Mouse (Mus musculus) kidney, postnatal 0 days (tissue): ENCODE measurements around the gene Rbfox2. TPM values are rescaled to one million over a fixed set of nuclear protein-coding genes. Genes with fewer than 3 reads are reported as not detected.
A peak's percentile ranks its signal among the peaks of the same experiment; 100 is the strongest.

Experiments
- ATAC-seq: fragments of 200-750 bp; cut with Nextera tagmentation; replicated peaks from 2 replicates; pipeline ENCODE4 v1.8.0; 2017; ENCODE audit warnings: low read depth, moderate number of reproducible peaks, moderate TSS enrichment, moderate library complexity; ENCODE audit not compliant: low FRiP score
- DNase-seq: peaks from one replicate; pipeline ENCODE4 v3.0.0-alpha.2; 2016; ENCODE audit warnings: low spot score
- H3K27ac ChIP-seq: fragments of 300-500 bp; sonication (generic); 2 replicates; pipeline ENCODE4 v1.5.1; 2014; ENCODE audit warnings: mild to moderate bottlenecking
- H3K27me3 ChIP-seq: fragments of 300-500 bp; sonication (generic); 2 replicates; pipeline ENCODE4 v1.6.1; 2014; ENCODE audit warnings: low read length, mixed read lengths; ENCODE audit not compliant: insufficient read depth
- H3K36me3 ChIP-seq: fragments of 300-500 bp; sonication (generic); 2 replicates; pipeline ENCODE4 v1.6.1; 2014; ENCODE audit warnings: low read length, mixed read lengths; ENCODE audit not compliant: insufficient read depth
- H3K4me1 ChIP-seq: fragments of 300-500 bp; sonication (generic); replicated peaks from 2 replicates; pipeline ENCODE4 v1.6.1; 2014; ENCODE audit warnings: antibody characterized with exemption, low read length, mixed read lengths; ENCODE audit not compliant: insufficient read depth
- H3K4me2 ChIP-seq: fragments of 300-500 bp; sonication (generic); 2 replicates; pipeline ENCODE4 v1.6.1; 2014; ENCODE audit warnings: mild to moderate bottlenecking, low read length, moderate library complexity, mixed read lengths
- H3K4me3 ChIP-seq: fragments of 300-500 bp; sonication (generic); replicated peaks from 2 replicates; pipeline ENCODE4 v1.5.1; 2014; ENCODE audit warnings: low read depth, low read length
- H3K9ac ChIP-seq: fragments of 300-500 bp; sonication (generic); 2 replicates; pipeline ENCODE4 v1.6.1; 2014; ENCODE audit warnings: low read depth, low read length
- H3K9me3 ChIP-seq: fragments of 300-500 bp; sonication (generic); replicated peaks from 2 replicates; pipeline ENCODE4 v1.6.1; 2016; ENCODE audit warnings: low read length, inconsistent platforms, mixed read lengths
- CTCF ChIP-seq: IDR thresholded peaks from 2 replicates; pipeline ENCODE4 v1.5.1; 2016; ENCODE audit warnings: antibody characterized with exemption, low read depth, mild to moderate bottlenecking, moderate library complexity
- WGBS: fragments of 180-500 bp; shearing (Covaris S2); extraction: QIAGEN DNeasy Blood & Tissue Kit; methylation state at CpG from one replicate; pipeline ENCODE4 v1.1.7; 2014; 5-methylcytosine and 5-hydroxymethylcytosine counted together
- polyA plus RNA-seq: library from polyadenylated mRNA; unstranded; fragments of >200 nt; fragmentation: Nextera tagmentation; extraction: Ambion mirVana; gene quantifications from 2 replicates; pipeline ENCODE4 v1.2.1, GENCODE M21; 2015

The Rbfox2 gene
- polyA plus RNA-seq, 1 experiment from 2014 or later: 22.7 TPM

GRCm38 (mm10) chr15:77244634-77245033 lies 62.2 kb downstream of the Rbfox2 start:
- WGBS: 80% methylated on average over 5 of the region's 5 CpGs
- no peak for ATAC-seq
- TF ChIP-seq CTCF: no peak
- Histone ChIP-seq H3K27me3 (no peaks in the 10 kb centered on the region), H3K9ac (no peak overlapping the region), H3K27ac (no peak overlapping the region), H3K4me1 (peaks cover 14% of the 10 kb centered on the region; the same call in 1 of the 2 replicates), H3K36me3 (no peaks in the 10 kb centered on the region), H3K9me3 (no peaks in the 10 kb centered on the region), H3K4me3 (no peak overlapping the region), H3K4me2 (no peak overlapping the region)
- DNase-seq: no peak

DNA sequence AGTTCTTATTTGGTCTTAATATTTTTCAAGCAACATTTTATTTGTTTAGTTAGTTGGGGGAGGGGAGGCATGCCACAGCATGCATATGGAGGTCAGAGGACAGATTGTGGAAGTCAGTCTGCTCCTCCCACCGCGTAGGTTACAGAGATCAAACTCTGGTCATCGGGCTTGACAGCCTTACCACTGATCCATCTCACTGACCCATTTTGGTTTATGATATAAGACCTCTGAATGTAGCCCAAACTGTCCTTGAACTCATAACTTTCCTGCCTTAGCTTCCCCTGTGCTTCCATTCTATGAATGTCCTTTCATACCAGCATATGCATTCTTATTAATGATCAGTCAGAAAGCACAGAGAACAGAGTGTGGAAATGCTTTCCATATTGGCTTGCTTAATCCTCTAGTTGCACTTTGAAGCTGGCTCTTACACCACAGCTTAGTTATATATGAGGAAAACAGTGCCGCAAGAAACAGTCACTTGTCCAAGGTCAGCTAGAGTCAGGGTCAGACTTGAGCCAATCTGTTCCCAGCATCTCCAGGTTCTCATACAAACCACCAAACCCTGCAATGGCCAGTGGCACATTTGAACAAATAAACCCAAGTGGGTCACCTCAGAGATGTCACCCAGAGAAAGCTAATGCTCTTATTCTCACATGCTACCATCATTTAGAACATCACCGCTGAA lies 62.8 kb downstream of the Rbfox2 start:
- no peak overlapping the region for H3K27ac ChIP-seq
- H3K4me2 ChIP-seq: no peak overlapping the region
- no peak overlapping the region for H3K9ac ChIP-seq
- no peaks in the 10 kb centered on the region for H3K9me3 ChIP-seq
- DNase-seq (no peak), ATAC-seq (no peak)
- WGBS: 80% methylated on average over 5 of the region's 5 CpGs
- peaks cover 14% of the 10 kb centered on the region; the same call in 1 of the 2 replicates for H3K4me1 ChIP-seq
- H3K27me3 ChIP-seq: no peaks in the 10 kb centered on the region
- H3K4me3 ChIP-seq: no peak overlapping the region
- H3K36me3 ChIP-seq: no peaks in the 10 kb centered on the region
- TF ChIP-seq CTCF: no peak

- Histone ChIP-seq H3K27me3 (no peaks in the 10 kb centered on the region), H3K9ac (no peak overlapping the region), H3K9me3 (no peaks in the 10 kb centered on the region), H3K36me3 (no peaks in the 10 kb centered on the region), H3K27ac (no peak overlapping the region), H3K4me1 (peaks cover 12% of the 10 kb centered on the region; the same call in 1 of the 2 replicates), H3K4me3 (no peak overlapping the region), H3K4me2 (no peak overlapping the region)
- no peak for ATAC-seq
- TF ChIP-seq CTCF: no peak
- 79% methylated on average over 4 of the region's 4 CpGs for WGBS
- DNase-seq: no peak
Observed at GRCm38 (mm10) chr15:77240607-77241006, 66.2 kb downstream of the Rbfox2 start.

DNA sequence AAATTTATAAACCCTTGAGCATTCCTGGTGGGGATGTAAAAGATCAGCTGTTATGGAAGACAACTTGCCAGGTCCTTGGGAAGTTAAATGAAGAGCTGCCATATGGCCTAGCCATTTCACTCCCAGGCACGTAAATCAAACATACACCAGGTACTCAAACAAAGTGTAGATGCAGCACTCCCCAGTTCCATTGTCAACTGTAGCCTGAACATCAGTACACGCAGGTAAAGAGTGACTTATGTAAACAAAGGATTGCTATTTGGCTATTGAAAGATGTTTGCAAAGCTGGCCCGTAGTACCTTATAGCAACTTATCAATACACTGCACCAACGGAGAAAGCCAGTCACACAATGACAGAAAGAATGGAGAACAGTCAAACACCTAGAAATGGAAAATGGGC lies 67.2 kb downstream of the Rbfox2 start:
- WGBS: 84% methylated on average over 4 of the region's 4 CpGs
- Histone ChIP-seq H3K9ac (no peak overlapping the region), H3K27me3 (no peaks in the 10 kb centered on the region), H3K27ac (no peak overlapping the region), H3K4me3 (no peak overlapping the region), H3K4me2 (no peak overlapping the region), H3K36me3 (no peaks in the 10 kb centered on the region), H3K4me1 (0 out of 2 replicates have a peak, but pooled peaks cover 10% of the 10 kb centered on the region), H3K9me3 (no peaks in the 10 kb centered on the region)
- ATAC-seq (no peak), DNase-seq (no peak)
- no peak for TF ChIP-seq CTCF

- Histone ChIP-seq H3K27ac (no peak overlapping the region), H3K36me3 (no peaks in the 10 kb centered on the region), H3K4me3 (no peak overlapping the region), H3K9me3 (no peaks in the 10 kb centered on the region), H3K27me3 (no peaks in the 10 kb centered on the region), H3K9ac (no peak overlapping the region), H3K4me1 (peaks cover 11% of the 10 kb centered on the region; the same call in 1 of the 2 replicates), H3K4me2 (no peak overlapping the region)
- DNase-seq (no peak), ATAC-seq (no peak)
- peak; percentile 23; the same call in 1 of the 2 replicates for TF ChIP-seq CTCF
- 44% methylated on average over 1 of the region's 1 CpGs for WGBS
Observed at GRCm38 (mm10) chr15:77237661-77238060, 69.1 kb downstream of the Rbfox2 start.

DNA sequence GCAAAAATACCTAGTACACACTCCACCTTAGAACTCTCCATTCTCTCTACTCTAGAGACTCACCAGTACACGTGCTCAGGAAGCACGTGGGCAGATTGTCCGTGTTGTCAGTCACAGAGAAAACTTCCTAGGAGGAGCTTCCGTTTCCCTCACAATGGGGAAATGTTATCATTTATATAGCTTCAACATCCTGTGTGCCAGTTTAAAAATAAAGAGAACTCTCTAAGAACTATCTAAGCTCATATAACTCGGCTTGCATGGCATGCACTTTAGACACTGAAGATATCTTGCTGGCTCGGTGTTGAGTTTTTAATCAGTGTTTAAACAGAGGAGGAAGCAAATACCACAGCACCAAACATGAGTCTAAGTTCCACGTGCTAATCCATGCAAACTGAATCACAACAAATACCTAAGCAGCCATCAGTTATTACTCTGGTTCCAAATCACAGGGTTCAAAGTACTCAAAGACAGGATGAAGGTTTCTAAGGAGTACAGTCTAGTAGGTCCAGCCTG lies 70.7 kb downstream of the Rbfox2 start:
- H3K9ac ChIP-seq: no peak overlapping the region
- H3K36me3 ChIP-seq: no peaks in the 10 kb centered on the region
- H3K27ac ChIP-seq: no peak overlapping the region; the same call in 1 of the 2 replicates
- H3K4me1 ChIP-seq: peaks cover 11% of the 10 kb centered on the region; the same call in 1 of the 2 replicates
- DNase-seq: no peak
- ATAC-seq: no peak
- no peak for TF ChIP-seq CTCF
- H3K9me3 ChIP-seq: no peaks in the 10 kb centered on the region
- WGBS: 55% methylated on average over 7 of the region's 7 CpGs
- no peak overlapping the region for H3K4me2 ChIP-seq
- H3K4me3 ChIP-seq: no peak overlapping the region
- no peaks in the 10 kb centered on the region for H3K27me3 ChIP-seq
